Mouse (Mus musculus) liver, adult 2 months (tissue): ENCODE data around the gene Agpat1.

Source experiments
- CTCF ChIP-seq: fragments of 200-500 bp; IDR thresholded peaks from 2 replicates; pipeline ENCODE4 v1.5.1; 2011; ENCODE audit warnings: low read depth, low read length, control low read depth
- POLR2A ChIP-seq: fragments of 200-500 bp; IDR thresholded peaks from 2 replicates; pipeline ENCODE4 v1.6.1; 2011; ENCODE audit warnings: low read length, control low read depth; ENCODE audit not compliant: insufficient read depth; ENCODE audit errors: extremely low read depth

- TF ChIP-seq CTCF: no peak
- TF ChIP-seq POLR2A: no peak
Measured at GRCm38 (mm10) chr17:34557411-34557810, 46.7 kb upstream of the Agpat1 start.
